Mouse (Mus musculus) activated CD4-positive, CD25-positive, alpha-beta regulatory T cell, adult 4 months (primary cell): ENCODE data around the gene Fbxo21. TPM values are rescaled to one million over a fixed set of nuclear protein-coding genes. Genes with fewer than 3 reads are reported as not detected.

Experiments used
- ATAC-seq: one replicate; pipeline ENCODE4 v1.8.0; 2017
- polyA plus RNA-seq, 2 experiments: library from polyadenylated mRNA; unstranded; fragments of 100-300 nt; shearing (Covaris generic); gene quantifications; one replicate each; pipeline ENCODE4 v1.2.1; 2017

Gene Fbxo21
- polyA plus RNA-seq, 2 experiments from 2014 or later, result 9.8 to 12.0 TPM

GRCm38 (mm10) chr5:118048412-118048811 lies 71.9 kb downstream of the Fbxo21 start:
- ATAC-seq, result peak; percentile 29

GRCm38 (mm10) chr5:118048928-118049327 lies 72.4 kb downstream of the Fbxo21 start:
- no peak for ATAC-seq

DNA sequence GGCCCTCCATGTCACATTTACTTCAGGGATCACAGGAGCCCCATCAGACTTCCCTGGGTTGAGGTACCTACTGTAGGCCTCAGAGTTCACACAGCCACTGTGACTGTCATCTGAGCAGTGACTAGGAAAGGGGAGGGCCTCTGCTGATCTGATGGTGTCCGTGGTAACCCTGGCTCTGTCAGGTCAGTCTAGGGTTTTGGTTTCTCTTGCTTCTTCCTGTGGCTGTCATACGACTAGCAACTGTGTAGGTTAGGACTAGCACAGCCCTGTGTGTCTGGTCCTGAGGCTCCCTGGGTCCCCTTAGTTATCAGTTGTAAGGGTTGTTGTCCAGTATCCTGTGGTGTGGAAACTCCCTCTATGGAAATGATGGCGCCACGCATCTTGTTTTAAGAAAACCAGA lies 74.2 kb downstream of the Fbxo21 start:
- peak; percentile 47 for ATAC-seq

- ATAC-seq, result no peak
Measured at GRCm38 (mm10) chr5:118051981-118052662, 75.6 kb downstream of the Fbxo21 start.

GRCm38 (mm10) chr5:118053205-118053604 lies 76.7 kb downstream of the Fbxo21 start:
- no peak for ATAC-seq

DNA sequence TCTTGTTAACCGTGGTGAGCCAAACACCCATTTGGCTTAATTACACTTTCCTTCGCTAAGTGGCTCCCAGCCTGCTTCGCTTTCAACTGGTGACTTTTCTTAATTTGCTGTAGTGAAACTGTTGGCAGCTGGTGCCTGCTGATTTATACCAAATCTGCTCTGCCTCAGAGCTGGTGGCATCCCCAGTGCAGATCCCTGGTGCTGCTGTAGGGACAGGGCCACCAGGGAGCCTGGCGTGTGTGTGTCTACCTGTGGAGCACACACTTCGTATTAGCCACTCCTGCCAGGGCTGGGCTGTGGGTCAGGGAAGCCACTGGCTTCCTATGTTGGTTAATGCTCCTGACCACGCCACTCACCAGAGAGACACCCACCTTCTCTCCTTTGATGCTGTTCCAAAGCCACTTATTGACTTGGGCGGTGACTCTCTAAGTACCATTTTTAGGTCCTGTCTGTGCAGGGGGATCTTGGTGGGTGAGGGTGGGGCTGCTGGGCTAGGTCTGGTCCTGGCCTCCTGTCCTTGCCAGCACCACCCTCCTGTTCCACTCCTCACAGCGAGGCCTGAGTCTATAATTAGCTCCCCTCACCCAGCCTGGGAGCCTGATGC lies 81.1 kb downstream of the Fbxo21 start:
- ATAC-seq, result no peak

DNA sequence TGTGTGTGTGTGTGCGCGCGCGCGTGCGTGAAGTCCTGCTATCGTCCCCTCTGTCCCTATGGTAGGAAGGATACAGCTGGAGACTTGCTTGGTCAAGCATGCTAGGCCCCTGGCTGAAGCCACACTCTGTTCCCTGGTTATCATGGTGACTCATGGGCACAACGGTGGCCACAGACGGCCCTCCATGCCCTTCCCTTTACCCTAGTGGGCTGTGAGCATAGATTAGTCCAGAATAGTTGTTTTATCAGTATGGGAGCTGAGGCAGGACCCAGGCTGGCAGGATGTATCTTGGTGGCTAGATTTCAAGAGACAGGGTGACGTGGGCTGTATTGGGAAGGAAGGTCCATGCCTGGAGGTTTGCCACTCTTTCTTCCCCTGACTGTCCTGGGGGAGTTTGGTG lies 82.3 kb downstream of the Fbxo21 start:
- ATAC-seq, result no peak

DNA sequence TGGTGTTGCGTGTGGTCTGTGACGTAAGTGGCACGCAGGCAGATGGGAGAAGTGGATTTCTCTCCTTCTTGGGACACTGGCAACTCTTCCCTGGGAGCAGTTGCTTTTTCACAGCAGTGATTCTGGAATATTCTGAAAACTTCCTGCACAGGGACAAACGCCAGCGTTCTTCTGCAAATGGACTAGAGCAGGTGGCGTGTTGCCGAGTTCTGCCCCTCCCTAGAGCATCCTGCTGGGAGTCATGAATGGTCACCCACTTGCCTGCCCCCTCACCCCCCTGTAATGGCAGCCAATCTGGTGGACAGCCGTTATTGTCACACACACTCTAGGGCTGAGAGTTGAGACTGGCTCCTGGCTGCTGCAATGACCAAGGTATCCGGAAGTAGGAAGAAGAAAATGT lies 83.1 kb downstream of the Fbxo21 start:
- ATAC-seq, result no peak

Other genes with a start within 250 kb of the Fbxo21 start
- under 1 TPM in 1 of 2 experiments, not detected in 1; 0.09 TPM for gene Nos1, start 195.7 kb upstream of the Fbxo21 start, polyA plus RNA-seq
- 1 to 10 TPM; 6.5 to 7.7 TPM for gene Tesc, start 51.0 kb downstream of the Fbxo21 start, polyA plus RNA-seq
- gene Fbxw8, start 178.7 kb downstream of the Fbxo21 start, polyA plus RNA-seq, result 1 to 10 TPM; 3.1 to 3.6 TPM
- gene Hrk, start 187.9 kb downstream of the Fbxo21 start, polyA plus RNA-seq, result under 1 TPM in 1 of 2 experiments, not detected in 1; 0.08 TPM